Mouse (Mus musculus) midbrain, embryonic 11.5 days (tissue): ENCODE measurements around the gene Ccdc191. TPM values are rescaled to one million over a fixed set of nuclear protein-coding genes. Genes with fewer than 3 reads are reported as not detected.

Experiments used
- ATAC-seq: fragments of 200-750 bp; cut with Nextera tagmentation; 2 replicates; pipeline ENCODE4 v1.8.0; 2017; ENCODE audit warnings: moderate TSS enrichment, moderate library complexity; ENCODE audit not compliant: low FRiP score
- DNase-seq: peaks from one replicate; pipeline ENCODE4 v3.0.0; 2015; ENCODE audit warnings: low spot score; ENCODE audit errors: missing footprints
- H3K27ac ChIP-seq: fragments of 300-500 bp; sonication (generic); 2 replicates; pipeline ENCODE4 v1.5.1; 2014; ENCODE audit warnings: low read depth, low read length
- H3K27me3 ChIP-seq: fragments of 300-500 bp; sonication (generic); 2 replicates; pipeline ENCODE4 v1.6.1; 2014; ENCODE audit warnings: mild to moderate bottlenecking, low read length, moderate library complexity, mixed read lengths; ENCODE audit not compliant: control insufficient read depth, insufficient read depth
- H3K36me3 ChIP-seq: fragments of 300-500 bp; sonication (generic); 2 replicates; pipeline ENCODE4 v1.6.1; 2014; ENCODE audit warnings: mild to moderate bottlenecking, low read length, moderate library complexity, mixed read lengths; ENCODE audit not compliant: control insufficient read depth, insufficient read depth
- H3K4me1 ChIP-seq: fragments of 300-500 bp; sonication (generic); 2 replicates; pipeline ENCODE4 v1.6.1; 2014; ENCODE audit warnings: low read length; ENCODE audit not compliant: control insufficient read depth, insufficient read depth
- H3K4me2 ChIP-seq: fragments of 300-500 bp; sonication (generic); 2 replicates; pipeline ENCODE4 v1.6.1; 2014; ENCODE audit warnings: mild to moderate bottlenecking, moderate library complexity
- H3K4me3 ChIP-seq: fragments of 300-500 bp; sonication (generic); 2 replicates; pipeline ENCODE4 v1.5.1; 2014; ENCODE audit warnings: low read depth, low read length
- H3K9ac ChIP-seq: fragments of 300-500 bp; sonication (generic); 2 replicates; pipeline ENCODE4 v1.6.1; 2014; ENCODE audit warnings: low read length
- H3K9me3 ChIP-seq: fragments of 300-500 bp; sonication (generic); 2 replicates; pipeline ENCODE4 v1.6.1; 2016; ENCODE audit warnings: low read length; ENCODE audit not compliant: control insufficient read depth
- WGBS: fragments of 180-500 bp; shearing (Covaris S2); extraction: QIAGEN DNeasy Blood & Tissue Kit; methylation state at CpG from one replicate; pipeline ENCODE4 v1.1.7; 2014; 5-methylcytosine and 5-hydroxymethylcytosine counted together
- polyA plus RNA-seq: library from polyadenylated mRNA; unstranded; fragments of >200 nt; fragmentation: Nextera tagmentation; extraction: Ambion mirVana; gene quantifications from 2 replicates; pipeline ENCODE4 v1.2.1, GENCODE M21; 2014

The Ccdc191 gene
- polyA plus RNA-seq, 1 experiment from 2014 or later = 17.7 TPM

DNA sequence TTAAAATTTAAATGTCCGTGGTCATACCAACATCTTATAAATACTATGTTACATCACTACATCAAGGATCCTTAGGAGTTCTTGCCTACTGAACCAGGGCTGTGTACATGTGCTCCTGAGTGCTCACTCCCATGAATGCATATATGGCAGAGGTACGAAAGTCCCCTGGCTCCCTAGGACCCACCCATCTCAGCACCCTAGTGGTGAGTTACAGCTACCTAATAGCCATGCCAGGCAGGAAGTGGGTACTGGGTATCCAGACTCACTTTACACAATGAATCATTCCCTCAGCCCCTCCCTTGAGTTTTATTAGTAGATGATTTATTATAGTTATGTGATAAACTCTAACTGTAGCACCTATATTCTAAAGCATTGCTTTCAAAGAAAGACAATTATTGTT lies 7.3 kb upstream of the Ccdc191 start:
- ATAC-seq (no peak), DNase-seq (no peak)
- H3K4me1 ChIP-seq = no peaks in the 10 kb centered on the region
- no peaks in the 10 kb centered on the region for H3K9me3 ChIP-seq
- no peak overlapping the region for H3K4me2 ChIP-seq
- no peaks in the 10 kb centered on the region for H3K27me3 ChIP-seq
- 95% methylated on average over 2 of the region's 2 CpGs for WGBS
- H3K9ac ChIP-seq = no peak overlapping the region
- no peak overlapping the region for H3K27ac ChIP-seq
- no peak overlapping the region for H3K4me3 ChIP-seq
- no peaks in the 10 kb centered on the region; the same call in 1 of the 2 replicates for H3K36me3 ChIP-seq

DNA sequence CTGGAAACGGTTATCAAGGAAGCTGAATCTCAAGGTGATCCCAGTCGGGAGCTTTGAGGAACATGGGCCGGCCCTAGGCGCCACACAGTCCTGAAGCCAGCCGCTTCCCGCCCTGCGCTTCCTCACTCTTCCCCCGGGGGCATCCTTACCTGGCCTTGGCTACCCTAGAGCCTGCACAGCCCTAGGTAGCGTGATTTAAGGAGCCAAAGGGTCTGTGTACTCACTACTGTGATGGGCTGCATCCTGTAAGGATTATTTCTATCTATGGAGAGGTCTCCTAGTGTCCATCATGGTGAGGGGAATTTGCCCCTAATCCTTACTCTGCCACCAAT lies 371 bp downstream of the Ccdc191 start:
- Histone ChIP-seq H3K36me3 (no peaks in the 10 kb centered on the region), H3K9ac (peak overlapping the region; percentile 91), H3K4me3 (peak overlapping the region; percentile 70), H3K9me3 (no peaks in the 10 kb centered on the region), H3K4me2 (peak overlapping the region; percentile 68), H3K27ac (no peak overlapping the region; the same call in 1 of the 2 replicates), H3K27me3 (no peaks in the 10 kb centered on the region), H3K4me1 (peaks cover 12% of the 10 kb centered on the region)
- 0% methylated on average over 9 of the region's 9 CpGs for WGBS
- DNase-seq (no peak), ATAC-seq (peak; percentile 97)

DNA sequence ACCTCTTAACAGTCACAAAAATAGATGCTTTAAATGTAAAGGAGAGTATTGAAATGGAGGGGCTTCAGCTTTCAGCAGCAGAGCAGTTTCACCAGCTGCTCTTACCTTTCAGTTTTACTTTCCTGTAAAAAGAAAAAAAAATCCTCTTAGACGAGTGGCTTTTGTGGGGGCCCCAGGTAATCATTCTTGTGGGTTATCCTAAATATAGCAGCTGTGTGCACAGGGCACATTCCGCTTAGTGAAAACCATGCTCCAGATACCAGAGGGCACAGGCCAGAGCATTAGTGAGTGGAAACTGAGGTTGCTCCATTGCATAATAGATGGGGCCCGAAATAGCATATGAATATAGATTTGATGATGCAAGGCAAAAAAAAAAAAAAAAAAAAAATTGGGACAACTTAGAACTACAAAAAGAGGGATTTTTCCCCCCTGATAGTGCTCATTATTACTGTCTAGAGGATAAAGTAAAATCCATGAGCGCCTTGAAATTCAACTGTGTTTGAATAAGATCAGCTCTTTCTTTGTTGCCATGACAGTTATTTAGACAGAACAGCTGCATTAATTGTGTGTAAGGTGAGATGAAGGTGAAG lies 1.2 kb downstream of the Ccdc191 start:
- H3K4me2 ChIP-seq = peak overlapping the region; percentile 68
- no peak overlapping the region for H3K4me3 ChIP-seq
- WGBS = 89% methylated on average over 4 of the region's 4 CpGs
- no peak overlapping the region for H3K27ac ChIP-seq
- no peak for ATAC-seq
- H3K9ac ChIP-seq = peak overlapping the region; percentile 91; the same call in 1 of the 2 replicates
- H3K4me1 ChIP-seq = peaks cover 12% of the 10 kb centered on the region
- no peaks in the 10 kb centered on the region for H3K27me3 ChIP-seq
- no peaks in the 10 kb centered on the region for H3K36me3 ChIP-seq
- H3K9me3 ChIP-seq = no peaks in the 10 kb centered on the region
- DNase-seq = no peak

DNA sequence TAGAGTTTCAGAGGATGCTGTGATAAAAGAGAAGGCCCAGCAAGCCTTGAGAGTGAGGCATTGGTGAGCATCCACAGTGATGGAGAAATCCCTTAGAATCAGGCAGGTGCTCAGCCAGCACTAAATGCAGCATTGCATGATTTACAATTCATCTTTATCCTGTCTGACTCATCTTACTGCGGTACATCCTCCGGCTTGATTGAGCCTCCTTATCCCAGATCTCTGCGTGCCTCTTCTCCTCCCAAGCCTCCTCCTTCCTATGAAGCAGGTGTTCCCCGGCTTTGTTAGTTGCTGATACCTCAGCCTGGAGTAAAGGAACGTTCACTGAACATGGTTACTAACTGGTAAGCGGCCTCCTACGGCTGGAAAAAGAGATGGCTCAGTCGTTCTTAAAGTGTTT lies 4.9 kb downstream of the Ccdc191 start:
- no peaks in the 10 kb centered on the region for H3K9me3 ChIP-seq
- peaks cover 5% of the 10 kb centered on the region; the same call in 1 of the 2 replicates for H3K4me1 ChIP-seq
- H3K4me2 ChIP-seq = no peak overlapping the region
- ATAC-seq (no peak), DNase-seq (no peak)
- no peaks in the 10 kb centered on the region for H3K27me3 ChIP-seq
- no peaks in the 10 kb centered on the region for H3K36me3 ChIP-seq
- no peak overlapping the region for H3K27ac ChIP-seq
- WGBS = 89% methylated on average over 8 of the region's 8 CpGs
- H3K4me3 ChIP-seq = no peak overlapping the region
- H3K9ac ChIP-seq = no peak overlapping the region

DNA sequence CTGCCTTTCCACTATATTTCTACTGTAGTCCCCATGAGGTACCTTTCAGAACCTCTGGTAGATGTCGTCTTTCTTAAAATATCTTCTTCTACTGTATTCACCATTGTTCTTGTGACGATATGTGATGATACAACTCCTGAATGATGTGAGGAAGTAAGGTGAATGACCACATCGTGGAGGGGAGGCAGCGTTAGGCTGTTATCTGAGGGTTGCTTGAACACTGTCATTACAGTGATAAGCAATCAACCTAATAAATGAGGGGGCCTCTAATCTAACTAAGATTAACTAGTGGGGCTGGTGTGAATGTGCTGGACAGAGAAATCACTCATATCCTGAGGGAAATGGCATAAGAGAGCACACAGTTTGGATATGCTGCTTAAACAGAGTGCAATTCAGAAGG lies 10.5 kb downstream of the Ccdc191 start:
- Histone ChIP-seq H3K9ac (no peak overlapping the region), H3K9me3 (no peaks in the 10 kb centered on the region), H3K4me3 (no peak overlapping the region), H3K4me2 (no peak overlapping the region), H3K27ac (no peak overlapping the region), H3K27me3 (no peaks in the 10 kb centered on the region), H3K36me3 (no peaks in the 10 kb centered on the region), H3K4me1 (no peaks in the 10 kb centered on the region)
- WGBS = 88% methylated on average over 4 of the region's 4 CpGs
- DNase-seq (no peak), ATAC-seq (no peak)

DNA sequence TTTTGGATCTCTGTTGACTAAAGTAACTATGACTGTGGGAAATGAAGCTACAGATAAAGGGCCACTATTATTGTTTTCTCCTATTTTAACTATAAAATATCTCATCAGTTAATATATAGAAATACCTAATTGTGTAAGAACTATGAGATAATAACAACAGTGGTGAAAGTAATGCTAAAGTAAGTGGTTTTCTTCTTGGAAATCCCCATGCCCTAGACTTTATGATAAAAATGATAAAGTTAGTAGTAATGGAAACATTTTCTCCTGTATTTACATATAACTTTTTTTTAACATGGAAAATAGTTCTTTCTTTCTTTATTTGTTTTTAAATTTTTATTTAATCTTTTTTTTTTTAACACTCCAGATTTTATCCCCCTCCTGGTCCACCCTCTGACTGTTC lies 11.0 kb downstream of the Ccdc191 start:
- H3K27ac ChIP-seq = no peak overlapping the region
- no peak overlapping the region for H3K4me2 ChIP-seq
- H3K4me3 ChIP-seq = no peak overlapping the region
- H3K36me3 ChIP-seq = no peaks in the 10 kb centered on the region
- ATAC-seq = no peak
- no peak for DNase-seq
- H3K9me3 ChIP-seq = no peaks in the 10 kb centered on the region
- H3K4me1 ChIP-seq = no peaks in the 10 kb centered on the region
- no peaks in the 10 kb centered on the region for H3K27me3 ChIP-seq
- H3K9ac ChIP-seq = no peak overlapping the region

DNA sequence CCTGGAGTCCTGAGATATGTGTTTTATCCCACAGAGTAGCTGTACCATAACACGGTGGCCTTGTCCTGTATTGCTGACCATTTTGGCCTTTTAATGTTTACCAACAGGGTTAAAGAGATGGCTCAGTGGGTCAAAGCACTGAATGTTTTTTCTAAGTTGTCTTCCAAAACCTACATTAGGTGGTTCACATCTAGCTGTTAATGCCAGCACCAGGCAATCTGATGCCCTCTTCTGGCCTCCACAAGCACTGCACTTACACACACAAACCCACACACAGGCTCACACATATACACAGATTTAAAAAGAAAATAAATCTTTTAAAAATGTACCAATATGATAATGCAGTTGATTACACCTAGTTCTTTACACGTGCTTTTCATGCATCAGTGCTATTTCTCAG lies 19.3 kb downstream of the Ccdc191 start:
- H3K27me3 ChIP-seq = no peaks in the 10 kb centered on the region
- no peaks in the 10 kb centered on the region for H3K4me1 ChIP-seq
- DNase-seq (no peak), ATAC-seq (no peak)
- no peak overlapping the region for H3K4me2 ChIP-seq
- H3K27ac ChIP-seq = no peak overlapping the region
- H3K9ac ChIP-seq = no peak overlapping the region
- H3K36me3 ChIP-seq = 0 out of 2 replicates have a peak, but pooled peaks cover 3% of the 10 kb centered on the region
- WGBS = 87% methylated on average over 2 of the region's 2 CpGs
- H3K9me3 ChIP-seq = no peaks in the 10 kb centered on the region
- no peak overlapping the region for H3K4me3 ChIP-seq

DNA sequence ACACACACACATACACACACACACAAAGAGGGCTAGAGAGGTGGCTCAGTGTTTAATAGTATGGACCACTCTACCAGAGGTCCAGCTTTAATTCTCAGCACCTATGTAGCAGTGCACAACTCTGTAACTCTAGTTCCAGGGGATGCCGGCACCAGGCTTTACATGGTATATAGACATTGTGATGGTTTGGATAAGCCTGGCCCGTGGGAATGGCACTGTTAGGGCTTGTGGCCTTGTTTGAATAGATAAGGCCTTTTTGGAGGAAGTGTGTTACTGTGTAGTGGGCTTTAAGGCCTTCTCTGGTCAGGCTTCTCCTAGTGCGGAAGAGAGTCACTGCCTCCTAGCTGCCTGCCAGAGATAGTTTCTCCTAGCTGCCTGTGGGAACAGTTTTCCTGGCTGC lies 29.3 kb downstream of the Ccdc191 start:
- Histone ChIP-seq H3K27me3 (no peaks in the 10 kb centered on the region), H3K27ac (no peak overlapping the region), H3K36me3 (no peaks in the 10 kb centered on the region), H3K9me3 (no peaks in the 10 kb centered on the region), H3K4me3 (no peak overlapping the region), H3K9ac (no peak overlapping the region), H3K4me1 (peaks cover 2% of the 10 kb centered on the region; the same call in 1 of the 2 replicates), H3K4me2 (no peak overlapping the region)
- WGBS = 92% methylated on average over 3 of the region's 3 CpGs
- DNase-seq = no peak
- no peak for ATAC-seq

DNA sequence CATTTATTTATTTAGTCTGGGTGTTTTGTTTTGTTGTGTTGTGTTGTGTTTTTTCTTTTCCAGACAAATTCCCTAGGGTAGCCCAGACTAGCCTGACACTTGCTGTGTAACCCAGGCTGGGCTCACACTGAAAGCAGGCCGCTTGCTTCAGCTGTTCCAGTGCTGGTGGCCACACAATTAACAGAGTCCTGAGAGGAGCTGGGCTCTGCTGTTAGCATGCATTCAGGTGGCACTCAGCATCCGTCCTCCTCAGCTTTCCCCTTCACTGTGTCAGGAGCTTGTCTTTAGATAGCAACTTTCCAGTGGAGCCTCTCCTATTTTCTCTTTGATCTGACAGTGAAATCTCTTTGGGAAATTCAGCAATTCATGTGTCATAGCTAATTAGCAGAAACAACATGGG lies 32.4 kb downstream of the Ccdc191 start:
- ATAC-seq (peak; percentile 77), DNase-seq (no peak)

More for the DNA sequence above, 32.4 kb downstream of the Ccdc191 start:
- Histone ChIP-seq H3K4me3 (no peak overlapping the region), H3K27me3 (no peaks in the 10 kb centered on the region), H3K27ac (no peak overlapping the region), H3K9ac (no peak overlapping the region), H3K9me3 (no peaks in the 10 kb centered on the region), H3K36me3 (no peaks in the 10 kb centered on the region), H3K4me1 (peaks cover 2% of the 10 kb centered on the region; the same call in 1 of the 2 replicates), H3K4me2 (no peak overlapping the region)
- 28% methylated on average over 2 of the region's 2 CpGs for WGBS
